Mouse (Mus musculus): ENCODE data around the gene Invs. TPM values are rescaled to one million over a fixed set of nuclear protein-coding genes. Genes with fewer than 3 reads are reported as not detected.

The Invs gene
- polyA plus RNA-seq, 1 experiment = 3.6 TPM

- H3K27ac ChIP-seq (ENCODE audit: control insufficient read depth, insufficient read depth, low read length) = no peak overlapping the region
- TF ChIP-seq POLR2A (IDR thresholded peaks at IDR 0.05; ENCODE audit: control insufficient read depth, extremely low read depth, insufficient read depth, low read length, poor library complexity) = no peak
- TF ChIP-seq CTCF (IDR thresholded peaks at IDR 0.05; ENCODE audit: borderline replicate concordance, control insufficient read depth, extremely low read depth, insufficient read depth, low read length, poor library complexity) = no peak
- WGBS = 95% methylated on average over 3 of the region's 3 CpGs
- no peaks in the 10 kb centered on the region for H3K4me1 ChIP-seq (replicated peaks; ENCODE audit: control insufficient read depth, insufficient read depth, low read length)
- no peaks in the 10 kb centered on the region for H3K36me3 ChIP-seq (ENCODE audit: control insufficient read depth, insufficient read depth, low read length)
- no peaks in the 10 kb centered on the region for H3K27me3 ChIP-seq (ENCODE audit: control insufficient read depth, insufficient read depth, low read length)
- no peak overlapping the region for H3K4me3 ChIP-seq (ENCODE audit: control insufficient read depth, insufficient read depth, low read length)
- DNase-seq = no peak
Measured at GRCm38 (mm10) chr4:48316036-48316435, 36.5 kb downstream of the Invs start.

GRCm38 (mm10) chr4:48321276-48321675 is 41.7 kb downstream of the Invs start:
- Histone ChIP-seq H3K36me3 (ENCODE audit: control insufficient read depth, insufficient read depth, low read length) (no peaks in the 10 kb centered on the region), H3K4me1 (replicated peaks; ENCODE audit: control insufficient read depth, insufficient read depth, low read length) (no peaks in the 10 kb centered on the region), H3K27ac (ENCODE audit: control insufficient read depth, insufficient read depth, low read length) (no peak overlapping the region), H3K27me3 (ENCODE audit: control insufficient read depth, insufficient read depth, low read length) (no peaks in the 10 kb centered on the region), H3K4me3 (ENCODE audit: control insufficient read depth, insufficient read depth, low read length) (no peak overlapping the region)
- DNase-seq = no peak
- TF ChIP-seq POLR2A (IDR thresholded peaks at IDR 0.05; ENCODE audit: control insufficient read depth, extremely low read depth, insufficient read depth, low read length, poor library complexity) (no peak), CTCF (IDR thresholded peaks at IDR 0.05; ENCODE audit: borderline replicate concordance, control insufficient read depth, extremely low read depth, insufficient read depth, low read length, poor library complexity) (no peak)
- 93% methylated on average over 1 of the region's 1 CpGs for WGBS

GRCm38 (mm10) chr4:48322095-48322494 is 42.5 kb downstream of the Invs start:
- Histone ChIP-seq H3K27ac (ENCODE audit: control insufficient read depth, insufficient read depth, low read length) (no peak overlapping the region), H3K4me3 (ENCODE audit: control insufficient read depth, insufficient read depth, low read length) (no peak overlapping the region), H3K36me3 (ENCODE audit: control insufficient read depth, insufficient read depth, low read length) (no peaks in the 10 kb centered on the region), H3K27me3 (ENCODE audit: control insufficient read depth, insufficient read depth, low read length) (no peaks in the 10 kb centered on the region), H3K4me1 (replicated peaks; ENCODE audit: control insufficient read depth, insufficient read depth, low read length) (no peaks in the 10 kb centered on the region)
- WGBS = 53% methylated on average over 1 of the region's 1 CpGs
- TF ChIP-seq POLR2A (IDR thresholded peaks at IDR 0.05; ENCODE audit: control insufficient read depth, extremely low read depth, insufficient read depth, low read length, poor library complexity) = no peak
- TF ChIP-seq CTCF (IDR thresholded peaks at IDR 0.05; ENCODE audit: borderline replicate concordance, control insufficient read depth, extremely low read depth, insufficient read depth, low read length, poor library complexity) = no peak
- no peak for DNase-seq

GRCm38 (mm10) chr4:48327192-48327591 is 47.6 kb downstream of the Invs start:
- Histone ChIP-seq H3K4me1 (replicated peaks; ENCODE audit: control insufficient read depth, insufficient read depth, low read length) (no peaks in the 10 kb centered on the region), H3K4me3 (ENCODE audit: control insufficient read depth, insufficient read depth, low read length) (no peak overlapping the region), H3K27ac (ENCODE audit: control insufficient read depth, insufficient read depth, low read length) (no peak overlapping the region), H3K36me3 (ENCODE audit: control insufficient read depth, insufficient read depth, low read length) (no peaks in the 10 kb centered on the region), H3K27me3 (ENCODE audit: control insufficient read depth, insufficient read depth, low read length) (no peaks in the 10 kb centered on the region)
- no peak for DNase-seq
- TF ChIP-seq CTCF (IDR thresholded peaks at IDR 0.05; ENCODE audit: borderline replicate concordance, control insufficient read depth, extremely low read depth, insufficient read depth, low read length, poor library complexity) (no peak), POLR2A (IDR thresholded peaks at IDR 0.05; ENCODE audit: control insufficient read depth, extremely low read depth, insufficient read depth, low read length, poor library complexity) (no peak)

- Histone ChIP-seq H3K4me3 (ENCODE audit: control insufficient read depth, insufficient read depth, low read length) (no peak overlapping the region), H3K36me3 (ENCODE audit: control insufficient read depth, insufficient read depth, low read length) (no peaks in the 10 kb centered on the region), H3K4me1 (replicated peaks; ENCODE audit: control insufficient read depth, insufficient read depth, low read length) (no peaks in the 10 kb centered on the region), H3K27ac (ENCODE audit: control insufficient read depth, insufficient read depth, low read length) (no peak overlapping the region), H3K27me3 (ENCODE audit: control insufficient read depth, insufficient read depth, low read length) (no peaks in the 10 kb centered on the region)
- DNase-seq = no peak
- TF ChIP-seq POLR2A (IDR thresholded peaks at IDR 0.05; ENCODE audit: control insufficient read depth, extremely low read depth, insufficient read depth, low read length, poor library complexity) (no peak), CTCF (IDR thresholded peaks at IDR 0.05; ENCODE audit: borderline replicate concordance, control insufficient read depth, extremely low read depth, insufficient read depth, low read length, poor library complexity) (no peak)
- 84% methylated on average over 2 of the region's 2 CpGs for WGBS
Measured at GRCm38 (mm10) chr4:48328042-48328441, 48.5 kb downstream of the Invs start.

- H3K27me3 ChIP-seq (ENCODE audit: control insufficient read depth, insufficient read depth, low read length) = no peaks in the 10 kb centered on the region
- H3K27ac ChIP-seq (ENCODE audit: control insufficient read depth, insufficient read depth, low read length) = no peak overlapping the region
- no peaks in the 10 kb centered on the region for H3K36me3 ChIP-seq (ENCODE audit: control insufficient read depth, insufficient read depth, low read length)
- H3K4me3 ChIP-seq (ENCODE audit: control insufficient read depth, insufficient read depth, low read length) = no peak overlapping the region
- TF ChIP-seq POLR2A (IDR thresholded peaks at IDR 0.05; ENCODE audit: control insufficient read depth, extremely low read depth, insufficient read depth, low read length, poor library complexity) (no peak), CTCF (IDR thresholded peaks at IDR 0.05; ENCODE audit: borderline replicate concordance, control insufficient read depth, extremely low read depth, insufficient read depth, low read length, poor library complexity) (no peak)
- 94% methylated on average over 6 of the region's 6 CpGs for WGBS
- no peak for DNase-seq
- no peaks in the 10 kb centered on the region for H3K4me1 ChIP-seq (replicated peaks; ENCODE audit: control insufficient read depth, insufficient read depth, low read length)
Measured at GRCm38 (mm10) chr4:48332453-48333051, 53.0 kb downstream of the Invs start.

All from thymus, adult 2 months (tissue).